Mouse (Mus musculus) retina, adult 2 months (tissue): Measurements from ENCODE around the gene Tfap4.

Experiments
- DNase-seq: peaks from one replicate; pipeline ENCODE4 v3.0.0-alpha.2; 2012; ENCODE audit warnings: low read depth, low spot score

The Tfap4 gene

DNA sequence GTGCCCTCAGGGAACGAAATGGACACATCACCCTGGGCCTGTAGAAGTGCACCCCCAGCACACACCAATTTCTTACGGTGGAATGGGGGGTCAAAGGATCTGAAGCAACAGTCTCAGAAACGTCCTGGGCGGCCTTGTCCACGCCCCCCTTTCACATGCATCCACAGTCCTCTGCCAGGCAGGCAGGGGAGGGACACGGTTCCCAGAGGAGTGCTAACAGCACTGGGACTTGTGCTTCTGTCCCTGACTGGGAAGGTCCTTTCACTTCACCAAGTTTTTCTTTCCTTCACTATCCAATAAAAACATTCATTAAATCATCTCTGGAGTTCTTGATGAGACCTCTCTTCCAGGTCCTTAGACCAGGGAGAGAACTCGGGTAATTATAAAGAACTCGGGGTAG is 39.0 kb downstream of the Tfap4 start:
- DNase-seq, result no peak

GRCm38 (mm10) chr16:4519825-4520224 is 39.8 kb downstream of the Tfap4 start:
- DNase-seq, result no peak

GRCm38 (mm10) chr16:4519157-4519556 is 40.5 kb downstream of the Tfap4 start:
- DNase-seq, result no peak

- no peak for DNase-seq
Measured at GRCm38 (mm10) chr16:4517906-4518305, 41.7 kb downstream of the Tfap4 start.

GRCm38 (mm10) chr16:4514383-4514782 is 45.3 kb downstream of the Tfap4 start:
- DNase-seq, result no peak

DNA sequence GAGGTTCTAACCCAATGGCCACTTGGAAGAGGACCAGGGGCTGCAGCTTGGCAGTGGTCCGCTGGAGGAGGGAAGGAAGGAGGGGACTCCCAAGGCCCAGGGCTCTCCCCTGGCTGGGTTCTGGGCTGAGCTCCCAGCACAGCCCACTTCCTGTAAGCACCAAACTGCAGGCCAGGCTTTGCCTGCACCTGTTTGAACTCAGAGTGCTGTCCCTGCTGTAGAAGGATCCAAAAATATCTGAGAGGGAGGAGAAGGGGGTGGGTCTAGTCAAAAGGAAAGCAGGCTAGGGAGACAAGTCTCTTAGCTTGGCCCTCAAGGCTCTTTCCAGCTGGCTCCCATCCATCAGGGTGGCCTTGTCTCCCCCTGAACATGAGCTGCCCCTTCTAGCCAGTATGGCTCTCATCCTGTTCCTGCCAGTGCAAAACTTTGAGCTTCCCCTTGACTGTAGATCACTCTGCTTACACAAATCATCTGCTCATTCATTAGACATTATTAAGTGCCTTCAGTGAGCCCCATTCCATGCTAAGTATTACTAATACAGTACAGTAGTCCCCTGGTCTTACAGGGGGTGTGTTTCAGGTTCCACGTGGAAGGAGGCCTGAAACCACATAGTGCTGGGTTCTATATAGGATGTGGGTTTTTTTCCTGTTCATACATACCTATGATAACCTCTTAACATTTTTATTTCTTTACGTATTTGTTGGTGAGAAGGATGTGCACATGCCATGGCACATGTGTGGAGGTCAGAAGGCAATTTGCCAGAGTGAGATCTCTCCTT is 46.8 kb downstream of the Tfap4 start:
- DNase-seq, result no peak

DNA sequence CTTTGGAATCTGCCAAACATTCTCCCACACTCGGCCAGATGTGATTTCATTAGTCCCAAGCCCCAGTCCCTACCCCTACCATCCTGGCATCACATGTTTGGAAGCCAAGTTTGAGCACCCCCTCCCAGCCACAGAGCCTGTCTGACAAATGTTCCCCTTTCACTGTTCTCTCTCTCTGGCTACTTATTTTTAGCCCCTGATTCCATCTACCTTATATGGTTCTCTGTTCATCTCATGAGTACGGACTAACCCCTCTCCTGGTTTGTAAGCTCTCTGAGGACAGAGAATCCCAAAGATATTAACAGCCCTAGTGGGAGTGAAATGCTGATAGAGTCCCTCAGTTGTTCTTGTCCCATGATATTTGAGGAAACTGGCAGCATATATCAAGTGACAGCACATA is 48.3 kb downstream of the Tfap4 start:
- DNase-seq, result no peak

DNA sequence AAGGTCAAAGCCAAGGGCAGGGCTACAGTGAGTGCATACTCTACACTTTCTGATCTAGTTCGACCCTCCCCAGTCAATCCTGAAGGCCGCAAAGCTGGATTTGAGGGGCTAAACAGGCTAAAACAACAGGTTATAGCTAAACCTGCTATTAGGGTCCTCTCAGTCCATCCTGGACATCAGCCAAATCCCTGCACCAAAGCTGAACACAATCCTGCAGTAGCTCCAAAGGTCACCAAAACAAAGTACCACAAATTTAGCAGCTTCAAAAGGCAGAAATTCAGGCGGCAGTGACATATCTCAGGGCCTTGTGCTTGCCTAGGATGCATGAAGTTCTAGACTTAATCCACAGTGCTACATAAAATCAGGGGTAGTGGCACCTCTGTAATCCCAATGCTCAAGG is 53.5 kb downstream of the Tfap4 start:
- no peak for DNase-seq

DNA sequence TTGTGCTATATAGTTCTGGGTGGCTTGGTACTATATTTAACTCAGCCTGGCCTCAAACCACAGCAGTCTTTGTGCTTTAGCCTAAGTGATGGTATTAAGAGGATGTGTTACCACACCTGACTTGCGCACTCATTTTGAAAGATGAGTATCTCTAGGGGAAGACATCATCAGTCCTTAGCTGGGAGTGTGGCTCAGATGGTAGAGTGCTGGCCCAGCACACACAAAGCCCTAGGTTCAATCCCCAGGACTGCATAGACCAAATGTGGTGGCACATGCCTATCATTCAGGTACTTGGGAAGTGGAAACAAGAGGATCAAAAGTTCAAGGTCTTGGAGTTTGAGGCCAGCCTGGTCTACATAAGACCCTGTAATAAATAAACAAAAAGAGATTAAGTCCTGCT is 56.2 kb downstream of the Tfap4 start:
- no peak for DNase-seq

GRCm38 (mm10) chr16:4502568-4502967 is 57.1 kb downstream of the Tfap4 start:
- DNase-seq, result no peak

- no peak for DNase-seq
Measured at GRCm38 (mm10) chr16:4501703-4502102, 58.0 kb downstream of the Tfap4 start.

- no peak for DNase-seq
Measured at GRCm38 (mm10) chr16:4500598-4501385, 58.9 kb downstream of the Tfap4 start.

GRCm38 (mm10) chr16:4497762-4498607 is 61.7 kb downstream of the Tfap4 start:
- no peak for DNase-seq

DNA sequence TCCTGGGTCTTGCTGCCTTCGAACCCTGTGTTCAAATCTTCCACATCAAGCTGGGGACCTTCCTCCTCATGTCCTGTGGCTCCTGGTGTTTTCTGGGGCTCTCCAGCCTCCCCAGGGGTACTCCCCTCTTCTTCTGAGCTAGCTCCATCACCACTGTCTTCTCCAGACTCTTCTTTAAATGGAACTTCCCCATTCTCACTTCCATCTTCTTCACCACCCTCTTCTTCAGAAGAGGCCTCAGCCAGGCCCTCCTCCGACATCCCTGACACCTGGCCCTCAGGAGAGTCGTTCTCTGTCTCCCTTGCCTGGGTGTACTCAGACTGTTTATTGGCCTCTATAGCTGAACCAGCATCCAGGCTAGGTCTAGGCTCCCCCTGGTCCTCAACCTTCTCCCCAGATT is 63.2 kb downstream of the Tfap4 start:
- no peak for DNase-seq

- DNase-seq, result no peak
Measured at GRCm38 (mm10) chr16:4495861-4496260, 63.8 kb downstream of the Tfap4 start.
